Mouse (Mus musculus) urinary bladder, adult 18-20 months (tissue): ENCODE data around the gene Xrcc6.

Experiments used
- DNase-seq, 2 experiments: peaks; one replicate each; pipeline ENCODE4 v3.0.0; 2022; ENCODE audit warnings: low spot score in 2 of 2, mixed read lengths in 2 of 2

Gene Xrcc6

GRCm38 (mm10) chr15:81987646-81988045 lies at the start of gene Xrcc6:
Gene Xrcc6, plus strand, starts transcription at chr15:81987835.
- DNase-seq, result no peak

- DNase-seq, result no peak
These were observed 49.4 kb upstream of the Xrcc6 start for GRCm38 (mm10) chr15:81938246-81938645.

GRCm38 (mm10) chr15:81939157-81939715 lies 48.4 kb upstream of the Xrcc6 start:
- no peak for DNase-seq

- no peak for DNase-seq
These were observed 47.9 kb upstream of the Xrcc6 start for GRCm38 (mm10) chr15:81939774-81940173.

GRCm38 (mm10) chr15:81940219-81940618 lies 47.4 kb upstream of the Xrcc6 start:
- no peak for DNase-seq

GRCm38 (mm10) chr15:81941010-81941409 lies 46.6 kb upstream of the Xrcc6 start:
- no peak for DNase-seq

GRCm38 (mm10) chr15:81943176-81943749 lies 44.4 kb upstream of the Xrcc6 start:
- DNase-seq, result no peak

GRCm38 (mm10) chr15:81949076-81949475 lies 38.6 kb upstream of the Xrcc6 start:
- no peak for DNase-seq

GRCm38 (mm10) chr15:81949476-81950131 lies 38.0 kb upstream of the Xrcc6 start:
- DNase-seq, result no peak

GRCm38 (mm10) chr15:81950716-81951115 lies 36.9 kb upstream of the Xrcc6 start:
- no peak for DNase-seq

- no peak for DNase-seq
These were observed 36.5 kb upstream of the Xrcc6 start for GRCm38 (mm10) chr15:81951159-81951558.

GRCm38 (mm10) chr15:81952310-81952709 lies 35.3 kb upstream of the Xrcc6 start:
- no peak for DNase-seq

- no peak for DNase-seq
These were observed 33.5 kb upstream of the Xrcc6 start for GRCm38 (mm10) chr15:81954151-81954583.

- no peak for DNase-seq
These were observed 32.9 kb upstream of the Xrcc6 start for GRCm38 (mm10) chr15:81954716-81955115.

- DNase-seq, result no peak
These were observed 32.2 kb upstream of the Xrcc6 start for GRCm38 (mm10) chr15:81955414-81955813.

GRCm38 (mm10) chr15:81956457-81956856 lies 31.2 kb upstream of the Xrcc6 start:
- DNase-seq, result no peak

GRCm38 (mm10) chr15:81957598-81957997 lies 30.0 kb upstream of the Xrcc6 start:
- no peak for DNase-seq

GRCm38 (mm10) chr15:81958906-81959305 lies 28.7 kb upstream of the Xrcc6 start:
- no peak for DNase-seq

GRCm38 (mm10) chr15:81960171-81961077 lies 27.2 kb upstream of the Xrcc6 start, which contains the start of gene Pmm1:
Gene Pmm1, minus strand, starts transcription at chr15:81960930.
- peak; percentile 96 to 97 for DNase-seq

GRCm38 (mm10) chr15:81961078-81961451 lies 26.6 kb upstream of the Xrcc6 start:
- no peak for DNase-seq

GRCm38 (mm10) chr15:81964262-81964661 lies 23.4 kb upstream of the Xrcc6 start:
- no peak for DNase-seq

- no peak for DNase-seq
These were observed 22.6 kb upstream of the Xrcc6 start for GRCm38 (mm10) chr15:81964980-81965545.
